In the genomic region with DNA sequence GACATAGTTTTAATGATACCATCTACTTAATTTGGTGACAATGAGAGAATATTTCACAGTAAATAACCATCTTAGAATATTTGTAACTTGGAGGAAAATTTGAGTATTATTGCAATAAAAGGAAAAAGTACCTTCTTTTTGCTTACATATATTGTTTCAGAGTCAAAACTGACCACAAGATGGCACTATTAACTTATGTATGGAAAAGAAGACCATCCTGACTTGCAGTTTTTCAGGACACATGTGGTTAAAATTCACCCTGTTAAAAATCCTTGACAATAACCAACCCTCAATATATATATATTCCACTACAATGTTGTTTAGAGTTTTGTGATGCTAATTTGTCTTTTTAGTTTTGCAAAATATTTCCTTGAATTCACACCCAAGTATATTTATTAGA, we compare ENCODE assay signal across 9 mouse cellular contexts. TPM values are rescaled to one million over a fixed set of nuclear protein-coding genes. Genes with fewer than 3 reads are reported as not detected.
DNase-seq lines count a peak whose midpoint lies in the region; ATAC-seq and TF ChIP-seq lines count a peak whose summit lies in the region.
"Had no signal": no experiment of that assay in that cellular context is flagged by ENCODE, and none has a peak within 500 bp of the region (broad histone marks: within the 10 kb centered on the region; RNA-seq: fewer than 3 reads in every experiment).

No protein-coding gene starts in this region.

- no peaks in the 10 kb centered on the region for H3K9me3 ChIP-seq in forebrain, embryonic 11.5 days (ENCODE audit: control insufficient read depth, low read length)
- H3K9me3 ChIP-seq in forebrain, embryonic 10.5 days = no peaks in the 10 kb centered on the region
- H3K9me3 ChIP-seq in midbrain, embryonic 11.5 days (ENCODE audit: control insufficient read depth, low read length) = no peaks in the 10 kb centered on the region
- H3K9me3 ChIP-seq in midbrain, embryonic 10.5 days (replicated peaks) = no peaks in the 10 kb centered on the region
- no peaks in the 10 kb centered on the region for H3K9me3 ChIP-seq in forebrain, embryonic 15.5 days
- H3K9me3 ChIP-seq in stomach, postnatal 0 days (ENCODE audit: control insufficient read depth, low read length) = no peaks in the 10 kb centered on the region
- H3K9me3 ChIP-seq: limb, embryonic 12.5 days had no signal

- peak; percentile 70; the same call in 1 of the 2 replicates for ATAC-seq in forebrain, embryonic 11.5 days (replicated peaks; ENCODE audit: low FRiP score)
- peak; percentile 62; the same call in 1 of the 2 replicates for ATAC-seq in midbrain, embryonic 11.5 days (ENCODE audit: low FRiP score)
- peak; percentile 78 for ATAC-seq in forebrain, embryonic 15.5 days (replicated peaks)
- no peak for ATAC-seq in stomach, postnatal 0 days (ENCODE audit: low FRiP score, low TSS enrichment)

- TF ChIP-seq CTCF in stomach, postnatal 0 days (IDR thresholded peaks at IDR 0.05; ENCODE audit: low read depth) = peak; percentile 79

- no peak for DNase-seq in forebrain, embryonic 11.5 days (ENCODE audit: low spot score)
- DNase-seq in forebrain, embryonic 10.5 days (ENCODE audit: extremely low spot score, low spot score) = no peak
- peak; percentile 89 for DNase-seq in midbrain, embryonic 11.5 days (ENCODE audit: low spot score, missing footprints)
- DNase-seq in midbrain, embryonic 10.5 days (ENCODE audit: low spot score) = no peak
- DNase-seq in stomach, postnatal 0 days (ENCODE audit: low spot score) = no peak
- DNase-seq in frontal cortex, postnatal 25 days (ENCODE audit: low spot score in 2 of 2) = no peak
- DNase-seq in cerebellum, adult 9-11 months = no peak

- H3K9ac ChIP-seq in forebrain, embryonic 11.5 days (ENCODE audit: low read length) = no peak overlapping the region
- H3K9ac ChIP-seq in midbrain, embryonic 11.5 days (ENCODE audit: low read length) = no peak overlapping the region
- no peak overlapping the region for H3K9ac ChIP-seq in forebrain, embryonic 15.5 days (replicated peaks)
- H3K9ac ChIP-seq in stomach, postnatal 0 days (ENCODE audit: low read length) = no peak overlapping the region
- H3K9ac ChIP-seq: limb, embryonic 12.5 days had no signal

- H3K4me3 ChIP-seq in forebrain, embryonic 11.5 days (ENCODE audit: low read depth, low read length) = no peak overlapping the region
- no peak overlapping the region for H3K4me3 ChIP-seq in forebrain, embryonic 10.5 days
- no peak overlapping the region for H3K4me3 ChIP-seq in midbrain, embryonic 11.5 days (ENCODE audit: low read depth, low read length)
- H3K4me3 ChIP-seq in midbrain, embryonic 10.5 days = no peak overlapping the region
- no peak overlapping the region for H3K4me3 ChIP-seq in forebrain, embryonic 15.5 days
- no peak overlapping the region for H3K4me3 ChIP-seq in stomach, postnatal 0 days (ENCODE audit: low read depth, low read length)
- H3K4me3 ChIP-seq: limb, embryonic 12.5 days had no signal

- no peaks in the 10 kb centered on the region; the same call in 1 of the 2 replicates for H3K27me3 ChIP-seq in forebrain, embryonic 11.5 days (ENCODE audit: control insufficient read depth, insufficient read depth, low read length)
- H3K27me3 ChIP-seq in forebrain, embryonic 10.5 days (ENCODE audit: poor library complexity, severe bottlenecking) = 0 out of 2 replicates have a peak, but pooled peaks cover 7% of the 10 kb centered on the region
- no peaks in the 10 kb centered on the region for H3K27me3 ChIP-seq in midbrain, embryonic 11.5 days (ENCODE audit: control insufficient read depth, insufficient read depth, low read length)
- H3K27me3 ChIP-seq in midbrain, embryonic 10.5 days (ENCODE audit: low read depth, poor library complexity, severe bottlenecking) = no peaks in the 10 kb centered on the region
- H3K27me3 ChIP-seq in forebrain, embryonic 15.5 days = no peaks in the 10 kb centered on the region
- no peaks in the 10 kb centered on the region for H3K27me3 ChIP-seq in stomach, postnatal 0 days (ENCODE audit: control insufficient read depth, insufficient read depth, low read length)
- H3K27me3 ChIP-seq: limb, embryonic 12.5 days had no signal

- no peak overlapping the region for H3K27ac ChIP-seq in forebrain, embryonic 11.5 days (ENCODE audit: low read depth, low read length)
- no peak overlapping the region for H3K27ac ChIP-seq in forebrain, embryonic 10.5 days
- H3K27ac ChIP-seq in midbrain, embryonic 11.5 days (ENCODE audit: low read depth, low read length) = no peak overlapping the region
- no peak overlapping the region for H3K27ac ChIP-seq in midbrain, embryonic 10.5 days (replicated peaks)
- no peak overlapping the region for H3K27ac ChIP-seq in forebrain, embryonic 15.5 days (replicated peaks)
- no peak overlapping the region for H3K27ac ChIP-seq in stomach, postnatal 0 days (replicated peaks)
- H3K27ac ChIP-seq: limb, embryonic 12.5 days had no signal

- TF ChIP-seq EP300 in stomach, postnatal 0 days (optimal IDR thresholded peaks at IDR 0.05) = no peak

- no peak overlapping the region for H3K4me2 ChIP-seq in forebrain, embryonic 11.5 days (ENCODE audit: low read depth, low read length, severe bottlenecking)
- no peak overlapping the region for H3K4me2 ChIP-seq in midbrain, embryonic 11.5 days
- no peak overlapping the region for H3K4me2 ChIP-seq in forebrain, embryonic 15.5 days (replicated peaks)
- H3K4me2 ChIP-seq in stomach, postnatal 0 days (replicated peaks; ENCODE audit: low read depth) = no peak overlapping the region
- H3K4me2 ChIP-seq: limb, embryonic 12.5 days had no signal

- no peaks in the 10 kb centered on the region for H3K4me1 ChIP-seq in forebrain, embryonic 11.5 days (replicated peaks; ENCODE audit: control insufficient read depth, insufficient read depth, low read length)
- H3K4me1 ChIP-seq in forebrain, embryonic 10.5 days = no peaks in the 10 kb centered on the region
- H3K4me1 ChIP-seq in midbrain, embryonic 11.5 days (ENCODE audit: control insufficient read depth, insufficient read depth, low read length) = no peaks in the 10 kb centered on the region
- H3K4me1 ChIP-seq in midbrain, embryonic 10.5 days = no peaks in the 10 kb centered on the region
- H3K4me1 ChIP-seq in forebrain, embryonic 15.5 days = no peaks in the 10 kb centered on the region
- no peaks in the 10 kb centered on the region for H3K4me1 ChIP-seq in stomach, postnatal 0 days (replicated peaks; ENCODE audit: control insufficient read depth, insufficient read depth)
- H3K4me1 ChIP-seq: limb, embryonic 12.5 days had no signal

- H3K36me3 ChIP-seq in forebrain, embryonic 11.5 days (ENCODE audit: control insufficient read depth, insufficient read depth, low read length) = no peaks in the 10 kb centered on the region
- H3K36me3 ChIP-seq in forebrain, embryonic 10.5 days (replicated peaks) = no peaks in the 10 kb centered on the region
- H3K36me3 ChIP-seq in midbrain, embryonic 11.5 days (ENCODE audit: control insufficient read depth, insufficient read depth, low read length) = no peaks in the 10 kb centered on the region
- H3K36me3 ChIP-seq in midbrain, embryonic 10.5 days = no peaks in the 10 kb centered on the region
- H3K36me3 ChIP-seq in forebrain, embryonic 15.5 days = no peaks in the 10 kb centered on the region
- no peaks in the 10 kb centered on the region for H3K36me3 ChIP-seq in stomach, postnatal 0 days (ENCODE audit: control insufficient read depth, insufficient read depth, low read length)
- H3K36me3 ChIP-seq: limb, embryonic 12.5 days had no signal

RNA-seq across cellular contexts. Expression of a gene that starts 16.5 kb away (rescaled TPM):
- 36.1 and 37.6 TPM in 2 replicates for polyA plus RNA-seq in forebrain, embryonic 11.5 days (2014; fragmentation: Nextera tagmentation; extraction: Ambion mirVana)
- polyA plus RNA-seq in forebrain, embryonic 10.5 days (2016; fragmentation: Nextera tagmentation; extraction: Ambion mirVana) = 36.9 and 40.8 TPM in 2 replicates
- polyA plus RNA-seq in midbrain, embryonic 11.5 days (2014; fragmentation: Nextera tagmentation; extraction: Ambion mirVana) = 37.5 and 38.8 TPM in 2 replicates
- 39.5 and 42.3 TPM in 2 replicates for polyA plus RNA-seq in midbrain, embryonic 10.5 days (2016; fragmentation: Nextera tagmentation; extraction: Ambion mirVana)
- polyA plus RNA-seq in forebrain, embryonic 15.5 days (2015; fragmentation: Nextera tagmentation; extraction: Ambion mirVana) = 27.6 and 27.7 TPM in 2 replicates
- polyA plus RNA-seq in stomach, postnatal 0 days (2015; fragmentation: Nextera tagmentation; extraction: Ambion mirVana) = 21.4 and 22.2 TPM in 2 replicates

RNA-seq across cellular contexts. Expression of a gene that starts 17.1 kb away (rescaled TPM):
- polyA plus RNA-seq in forebrain, embryonic 11.5 days (2014; fragmentation: Nextera tagmentation; extraction: Ambion mirVana) = 0.69 and 0.94 TPM in 2 replicates
- polyA plus RNA-seq in forebrain, embryonic 10.5 days (2016; fragmentation: Nextera tagmentation; extraction: Ambion mirVana) = 0.84 and 1.2 TPM in 2 replicates
- 0.41 and 0.94 TPM in 2 replicates for polyA plus RNA-seq in midbrain, embryonic 11.5 days (2014; fragmentation: Nextera tagmentation; extraction: Ambion mirVana)
- 0.84 and 0.92 TPM in 2 replicates for polyA plus RNA-seq in midbrain, embryonic 10.5 days (2016; fragmentation: Nextera tagmentation; extraction: Ambion mirVana)
- polyA plus RNA-seq in forebrain, embryonic 15.5 days (2015; fragmentation: Nextera tagmentation; extraction: Ambion mirVana) = 0.61 and 1.1 TPM in 2 replicates
- 1.2 and 1.3 TPM in 2 replicates for polyA plus RNA-seq in stomach, postnatal 0 days (2015; fragmentation: Nextera tagmentation; extraction: Ambion mirVana)
